Mouse (Mus musculus): ENCODE measurements at regions not wholly inside any gene's neighbourhood (a gene's known extent, or its start where the extent isn't known, plus 50 kb on each side); places are given as distances from the start of the nearest gene placed in this dataset.

- no peaks in the 10 kb centered on the region for H3K4me1 ChIP-seq (ENCODE audit: control insufficient read depth, insufficient read depth)
- no peaks in the 10 kb centered on the region for H3K36me3 ChIP-seq (replicated peaks; ENCODE audit: control insufficient read depth, insufficient read depth, low read length)
- no peak for ATAC-seq (ENCODE audit: insufficient read depth, low read depth)
- H3K4me2 ChIP-seq (ENCODE audit: low read depth, low read length) = no peak overlapping the region
- H3K27ac ChIP-seq (ENCODE audit: low read depth) = no peak overlapping the region
- H3K9ac ChIP-seq (replicated peaks; ENCODE audit: low read depth, low read length) = no peak overlapping the region
- no peak for DNase-seq (ENCODE audit: low spot score)
- 41% methylated on average over 4 of the region's 4 CpGs for WGBS
- no peaks in the 10 kb centered on the region for H3K27me3 ChIP-seq (ENCODE audit: control insufficient read depth, insufficient read depth, low read length)
- H3K4me3 ChIP-seq (ENCODE audit: low read depth, low read length) = no peak overlapping the region
- TF ChIP-seq EP300 (IDR thresholded peaks at IDR 0.05; ENCODE audit: low read depth) = no peak
- TF ChIP-seq CTCF (IDR thresholded peaks at IDR 0.05; ENCODE audit: low read depth) = no peak
- H3K9me3 ChIP-seq (replicated peaks; ENCODE audit: control insufficient read depth, low read length) = no peaks in the 10 kb centered on the region
Observed at GRCm38 (mm10) chr3:140875500-140876200, 336.5 kb downstream of the Pdha2 start.

GRCm38 (mm10) chr3:140874070-140874895 is 337.9 kb downstream of the Pdha2 start:
- H3K4me3 ChIP-seq (ENCODE audit: low read depth, low read length) = no peak overlapping the region
- no peaks in the 10 kb centered on the region for H3K27me3 ChIP-seq (ENCODE audit: control insufficient read depth, insufficient read depth, low read length)
- no peaks in the 10 kb centered on the region for H3K9me3 ChIP-seq (replicated peaks; ENCODE audit: control insufficient read depth, low read length)
- no peak for TF ChIP-seq CTCF (IDR thresholded peaks at IDR 0.05; ENCODE audit: low read depth)
- no peak for TF ChIP-seq EP300 (IDR thresholded peaks at IDR 0.05; ENCODE audit: low read depth)
- ATAC-seq (ENCODE audit: insufficient read depth, low read depth) (no peak), DNase-seq (ENCODE audit: low spot score) (no peak)
- H3K36me3 ChIP-seq (replicated peaks; ENCODE audit: control insufficient read depth, insufficient read depth, low read length) = no peaks in the 10 kb centered on the region
- H3K27ac ChIP-seq (ENCODE audit: low read depth) = no peak overlapping the region
- H3K4me2 ChIP-seq (ENCODE audit: low read depth, low read length) = no peak overlapping the region
- no peaks in the 10 kb centered on the region for H3K4me1 ChIP-seq (ENCODE audit: control insufficient read depth, insufficient read depth)
- no peak overlapping the region for H3K9ac ChIP-seq (replicated peaks; ENCODE audit: low read depth, low read length)
- WGBS = 71% methylated on average over 9 of the region's 9 CpGs

GRCm38 (mm10) chr3:140872511-140872910 is 339.6 kb downstream of the Pdha2 start:
- DNase-seq (ENCODE audit: low spot score) = no peak
- no peak for ATAC-seq (ENCODE audit: insufficient read depth, low read depth)
- H3K36me3 ChIP-seq (replicated peaks; ENCODE audit: control insufficient read depth, insufficient read depth, low read length) = no peaks in the 10 kb centered on the region
- H3K27ac ChIP-seq (ENCODE audit: low read depth) = no peak overlapping the region
- H3K4me1 ChIP-seq (ENCODE audit: control insufficient read depth, insufficient read depth) = no peaks in the 10 kb centered on the region
- H3K9me3 ChIP-seq (replicated peaks; ENCODE audit: control insufficient read depth, low read length) = no peaks in the 10 kb centered on the region
- H3K4me2 ChIP-seq (ENCODE audit: low read depth, low read length) = no peak overlapping the region
- H3K27me3 ChIP-seq (ENCODE audit: control insufficient read depth, insufficient read depth, low read length) = no peaks in the 10 kb centered on the region
- TF ChIP-seq EP300 (IDR thresholded peaks at IDR 0.05; ENCODE audit: low read depth) (no peak), CTCF (IDR thresholded peaks at IDR 0.05; ENCODE audit: low read depth) (no peak)
- no peak overlapping the region for H3K4me3 ChIP-seq (ENCODE audit: low read depth, low read length)
- H3K9ac ChIP-seq (replicated peaks; ENCODE audit: low read depth, low read length) = no peak overlapping the region
- WGBS = 50% methylated on average over 1 of the region's 1 CpGs

GRCm38 (mm10) chr3:140871261-140871660 is 340.9 kb downstream of the Pdha2 start:
- Histone ChIP-seq H3K9ac (replicated peaks; ENCODE audit: low read depth, low read length) (no peak overlapping the region), H3K27me3 (ENCODE audit: control insufficient read depth, insufficient read depth, low read length) (no peaks in the 10 kb centered on the region), H3K4me2 (ENCODE audit: low read depth, low read length) (no peak overlapping the region), H3K4me3 (ENCODE audit: low read depth, low read length) (no peak overlapping the region), H3K9me3 (replicated peaks; ENCODE audit: control insufficient read depth, low read length) (no peaks in the 10 kb centered on the region), H3K36me3 (replicated peaks; ENCODE audit: control insufficient read depth, insufficient read depth, low read length) (no peaks in the 10 kb centered on the region), H3K4me1 (ENCODE audit: control insufficient read depth, insufficient read depth) (no peaks in the 10 kb centered on the region), H3K27ac (ENCODE audit: low read depth) (no peak overlapping the region)
- ATAC-seq (ENCODE audit: insufficient read depth, low read depth) = no peak
- DNase-seq (ENCODE audit: low spot score) = no peak
- WGBS = 95% methylated on average over 2 of the region's 2 CpGs
- no peak for TF ChIP-seq EP300 (IDR thresholded peaks at IDR 0.05; ENCODE audit: low read depth)
- TF ChIP-seq CTCF (IDR thresholded peaks at IDR 0.05; ENCODE audit: low read depth) = no peak

- ATAC-seq (ENCODE audit: insufficient read depth, low read depth) = no peak
- Histone ChIP-seq H3K27me3 (ENCODE audit: control insufficient read depth, insufficient read depth, low read length) (no peaks in the 10 kb centered on the region), H3K9ac (replicated peaks; ENCODE audit: low read depth, low read length) (no peak overlapping the region), H3K36me3 (replicated peaks; ENCODE audit: control insufficient read depth, insufficient read depth, low read length) (no peaks in the 10 kb centered on the region), H3K4me3 (ENCODE audit: low read depth, low read length) (no peak overlapping the region), H3K4me2 (ENCODE audit: low read depth, low read length) (no peak overlapping the region), H3K4me1 (ENCODE audit: control insufficient read depth, insufficient read depth) (no peaks in the 10 kb centered on the region), H3K9me3 (replicated peaks; ENCODE audit: control insufficient read depth, low read length) (no peaks in the 10 kb centered on the region), H3K27ac (ENCODE audit: low read depth) (no peak overlapping the region)
- DNase-seq (ENCODE audit: low spot score) = no peak
- 57% methylated on average over 2 of the region's 2 CpGs for WGBS
- no peak for TF ChIP-seq EP300 (IDR thresholded peaks at IDR 0.05; ENCODE audit: low read depth)
Observed at GRCm38 (mm10) chr3:140840197-140840596, 372.0 kb downstream of the Pdha2 start.
